Mouse (Mus musculus): ENCODE results near the gene Clec3a. TPM values are rescaled to one million over a fixed set of nuclear protein-coding genes. Genes with fewer than 3 reads are reported as not detected.
A peak's percentile ranks its signal among the peaks of the same experiment; 100 is the strongest.

Gene Clec3a
- total and polyA plus RNA-seq, 3 experiments = not detected

DNA sequence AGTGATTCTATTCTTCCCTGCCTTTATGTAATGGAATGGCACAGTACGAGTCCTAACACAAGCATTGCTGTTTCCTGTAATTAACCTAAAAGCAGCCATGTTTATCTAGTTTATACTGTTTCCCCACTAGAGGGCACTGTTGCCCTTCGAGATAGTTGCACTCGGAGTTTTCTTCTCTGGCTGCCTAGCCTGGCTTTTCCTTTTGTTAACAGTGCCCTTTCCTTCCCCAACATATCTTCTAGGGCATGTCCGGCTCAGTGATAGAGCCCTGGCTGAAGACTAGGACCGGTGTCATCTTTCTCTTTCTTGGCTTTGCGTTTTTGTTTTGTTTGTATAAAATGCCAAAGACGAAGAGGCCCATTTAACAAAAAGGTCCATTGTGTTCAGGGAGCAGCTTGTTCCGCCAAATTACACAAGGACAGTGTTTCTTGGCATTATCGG, 34.9 kb downstream of the Clec3a start:
- ATAC-seq (ENCODE audit: extremely low read depth, insufficient number of reproducible peaks, low FRiP score, poor library complexity, severe bottlenecking) (peak; percentile 54), DNase-seq (ENCODE audit: low spot score) (peak; percentile 33)
- TF ChIP-seq CTCF (IDR thresholded peaks at IDR 0.05; ENCODE audit: low read depth, low read length) (peak; percentile 54; the same call in 1 of the 2 replicates), GATA1 (IDR thresholded peaks at IDR 0.05; ENCODE audit: borderline replicate concordance, low read length) (no peak)
- peaks cover 81% of the 10 kb centered on the region for H3K36me3 ChIP-seq (replicated peaks)
- no peak overlapping the region for H3K4me3 ChIP-seq (ENCODE audit: low read depth, low read length)
- H3K4me1 ChIP-seq (ENCODE audit: insufficient read depth, low read depth, low read length) = no peaks in the 10 kb centered on the region
- H3K27me3 ChIP-seq (ENCODE audit: insufficient read depth, low read length) = no peaks in the 10 kb centered on the region
- no peaks in the 10 kb centered on the region for H3K9me3 ChIP-seq (replicated peaks)

DNA sequence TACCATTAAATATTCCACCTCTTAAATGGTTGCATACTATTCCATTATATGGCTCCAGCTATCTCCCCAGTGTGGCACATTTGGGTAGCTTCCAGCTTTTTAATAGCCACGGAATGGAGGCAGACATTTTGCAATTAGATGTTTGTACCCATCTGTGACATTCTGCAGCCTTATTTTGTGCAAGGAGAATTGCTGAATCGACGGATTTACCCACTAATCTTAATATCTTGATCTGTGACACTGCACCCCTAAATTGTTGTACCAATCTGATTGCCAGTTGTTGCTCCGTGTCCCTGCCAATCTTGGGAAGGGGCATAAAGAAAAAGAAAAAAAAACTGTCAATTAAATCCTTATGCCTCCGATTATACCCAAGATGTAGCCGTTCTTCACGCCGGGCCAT, 37.4 kb downstream of the Clec3a start:
- ATAC-seq (ENCODE audit: extremely low read depth, insufficient number of reproducible peaks, low FRiP score, poor library complexity, severe bottlenecking) (no peak), DNase-seq (ENCODE audit: low spot score) (no peak)
- H3K27me3 ChIP-seq (ENCODE audit: insufficient read depth, low read length) = no peaks in the 10 kb centered on the region
- H3K4me3 ChIP-seq (ENCODE audit: low read depth, low read length) = no peak overlapping the region
- no peaks in the 10 kb centered on the region for H3K9me3 ChIP-seq (replicated peaks)
- TF ChIP-seq CTCF (IDR thresholded peaks at IDR 0.05; ENCODE audit: low read depth, low read length) (no peak), GATA2 (IDR thresholded peaks at IDR 0.05; ENCODE audit: borderline replicate concordance, low read depth, low read length) (no peak), TAL1 (conservative IDR thresholded peaks at IDR 0.05; ENCODE audit: low read depth, low read length) (no peak), GATA1 (IDR thresholded peaks at IDR 0.05; ENCODE audit: borderline replicate concordance, low read length) (no peak), POLR2AphosphoS5 (IDR thresholded peaks at IDR 0.05; ENCODE audit: insufficient replicate concordance, low read depth, low read length) (no peak)
- no peaks in the 10 kb centered on the region for H3K4me1 ChIP-seq (ENCODE audit: insufficient read depth, low read depth, low read length)
- peaks cover 78% of the 10 kb centered on the region for H3K36me3 ChIP-seq (replicated peaks)

GRCm38 (mm10) chr8:114455953-114456352, 38.1 kb downstream of the Clec3a start:
- DNase-seq (ENCODE audit: low spot score) = no peak
- Histone ChIP-seq H3K4me1 (ENCODE audit: insufficient read depth, low read depth, low read length) (no peaks in the 10 kb centered on the region), H3K9me3 (replicated peaks) (no peaks in the 10 kb centered on the region), H3K4me3 (ENCODE audit: low read depth, low read length) (no peak overlapping the region), H3K36me3 (replicated peaks) (peaks cover 78% of the 10 kb centered on the region), H3K27me3 (ENCODE audit: insufficient read depth, low read length) (no peaks in the 10 kb centered on the region)
- TF ChIP-seq GATA1 (IDR thresholded peaks at IDR 0.05; ENCODE audit: borderline replicate concordance, low read length) (no peak), GATA2 (IDR thresholded peaks at IDR 0.05; ENCODE audit: borderline replicate concordance, low read depth, low read length) (no peak)
- ATAC-seq (ENCODE audit: extremely low read depth, insufficient number of reproducible peaks, low FRiP score, poor library complexity, severe bottlenecking) = no peak

- H3K27me3 ChIP-seq (ENCODE audit: insufficient read depth, low read length) = no peaks in the 10 kb centered on the region
- H3K4me3 ChIP-seq (ENCODE audit: low read depth, low read length) = no peak overlapping the region
- peaks cover 86% of the 10 kb centered on the region for H3K36me3 ChIP-seq (replicated peaks)
- ATAC-seq (ENCODE audit: extremely low read depth, insufficient number of reproducible peaks, low FRiP score, poor library complexity, severe bottlenecking) = no peak
- DNase-seq (ENCODE audit: low spot score) = no peak
- H3K4me1 ChIP-seq (ENCODE audit: insufficient read depth, low read depth, low read length) = no peaks in the 10 kb centered on the region
- no peak for TF ChIP-seq POLR2AphosphoS5 (IDR thresholded peaks at IDR 0.05; ENCODE audit: insufficient replicate concordance, low read depth, low read length)
- TF ChIP-seq GATA1 (IDR thresholded peaks at IDR 0.05; ENCODE audit: borderline replicate concordance, low read length) = no peak
- H3K9me3 ChIP-seq (replicated peaks) = no peaks in the 10 kb centered on the region
Observed at GRCm38 (mm10) chr8:114458113-114458784, 40.4 kb downstream of the Clec3a start.

- Histone ChIP-seq H3K4me1 (ENCODE audit: insufficient read depth, low read depth, low read length) (no peaks in the 10 kb centered on the region), H3K4me3 (ENCODE audit: low read depth, low read length) (no peak overlapping the region), H3K27me3 (ENCODE audit: insufficient read depth, low read length) (no peaks in the 10 kb centered on the region), H3K9me3 (replicated peaks) (no peaks in the 10 kb centered on the region), H3K36me3 (replicated peaks) (peaks cover 73% of the 10 kb centered on the region)
- no peak for ATAC-seq (ENCODE audit: extremely low read depth, insufficient number of reproducible peaks, low FRiP score, poor library complexity, severe bottlenecking)
- DNase-seq (ENCODE audit: low spot score) = no peak
- TF ChIP-seq TAL1 (conservative IDR thresholded peaks at IDR 0.05; ENCODE audit: low read depth, low read length) (no peak), GATA1 (IDR thresholded peaks at IDR 0.05; ENCODE audit: borderline replicate concordance, low read length) (no peak)
Observed at GRCm38 (mm10) chr8:114460600-114460999, 42.7 kb downstream of the Clec3a start.

DNA sequence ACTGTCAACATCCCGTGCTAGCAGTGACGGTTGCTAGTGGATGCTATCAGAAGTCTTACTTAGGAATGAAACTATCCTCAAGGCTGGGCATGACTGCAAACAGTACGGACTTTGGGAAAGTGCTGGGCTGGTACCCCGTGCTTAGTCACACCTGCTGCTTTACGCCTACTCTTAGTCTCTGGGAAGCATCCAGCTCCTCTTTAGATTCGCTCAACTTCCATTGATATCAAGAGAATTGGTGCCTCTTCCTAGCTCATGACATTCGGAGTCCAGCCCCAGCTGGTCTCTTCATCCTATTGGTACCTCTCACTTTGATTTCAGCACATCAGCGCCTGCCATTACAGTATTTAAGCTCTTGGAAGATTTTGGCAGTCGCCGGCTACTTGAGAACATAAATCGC, 44.7 kb downstream of the Clec3a start:
- no peak for ATAC-seq (ENCODE audit: extremely low read depth, insufficient number of reproducible peaks, low FRiP score, poor library complexity, severe bottlenecking)
- no peak for TF ChIP-seq POLR2AphosphoS5 (IDR thresholded peaks at IDR 0.05; ENCODE audit: insufficient replicate concordance, low read depth, low read length)
- no peak overlapping the region for H3K4me3 ChIP-seq (ENCODE audit: low read depth, low read length)
- no peak for DNase-seq (ENCODE audit: low spot score)
- H3K9me3 ChIP-seq (replicated peaks) = no peaks in the 10 kb centered on the region
- H3K36me3 ChIP-seq (replicated peaks) = peaks cover 67% of the 10 kb centered on the region
- no peaks in the 10 kb centered on the region for H3K27me3 ChIP-seq (ENCODE audit: insufficient read depth, low read length)
- H3K4me1 ChIP-seq (ENCODE audit: insufficient read depth, low read depth, low read length) = no peaks in the 10 kb centered on the region

GRCm38 (mm10) chr8:114463305-114463704, 45.4 kb downstream of the Clec3a start:
- Histone ChIP-seq H3K4me1 (ENCODE audit: insufficient read depth, low read depth, low read length) (no peaks in the 10 kb centered on the region), H3K4me3 (ENCODE audit: low read depth, low read length) (no peak overlapping the region), H3K27me3 (ENCODE audit: insufficient read depth, low read length) (no peaks in the 10 kb centered on the region), H3K36me3 (replicated peaks) (peaks cover 67% of the 10 kb centered on the region), H3K9me3 (replicated peaks) (no peaks in the 10 kb centered on the region)
- TF ChIP-seq TAL1 (conservative IDR thresholded peaks at IDR 0.05; ENCODE audit: low read depth, low read length) (no peak), POLR2AphosphoS5 (IDR thresholded peaks at IDR 0.05; ENCODE audit: insufficient replicate concordance, low read depth, low read length) (no peak), GATA1 (IDR thresholded peaks at IDR 0.05; ENCODE audit: borderline replicate concordance, low read length) (no peak), GATA2 (IDR thresholded peaks at IDR 0.05; ENCODE audit: borderline replicate concordance, low read depth, low read length) (no peak), CTCF (IDR thresholded peaks at IDR 0.05; ENCODE audit: low read depth, low read length) (no peak)
- ATAC-seq (ENCODE audit: extremely low read depth, insufficient number of reproducible peaks, low FRiP score, poor library complexity, severe bottlenecking) = no peak
- no peak for DNase-seq (ENCODE audit: low spot score)

All from G1E (cell line).